In the genomic region with DNA sequence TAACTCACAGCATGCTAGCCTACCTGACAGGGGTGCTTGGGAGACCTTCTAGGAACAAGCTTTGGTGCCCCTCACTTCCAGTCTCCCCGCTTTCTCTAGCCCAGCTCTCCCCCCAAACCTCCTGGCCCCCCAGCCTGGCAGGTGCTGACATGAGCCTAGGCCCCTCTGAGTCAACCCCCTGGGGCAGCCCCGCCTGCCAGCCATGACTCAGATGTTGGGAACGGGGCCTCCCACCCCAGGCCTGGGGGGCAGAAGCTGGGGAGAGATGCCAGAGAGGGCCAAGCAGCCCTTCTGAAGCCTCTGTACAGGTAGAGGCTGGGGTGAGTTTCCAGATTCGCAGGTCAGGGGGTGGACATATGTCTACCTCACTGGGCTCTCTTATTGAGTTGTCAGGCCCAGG, we compare ENCODE assay signal across 22 mouse cellular contexts. TPM values are rescaled to one million over a fixed set of nuclear protein-coding genes. Genes with fewer than 3 reads are reported as not detected.
DNase-seq lines count a peak whose midpoint lies in the region; ATAC-seq and TF ChIP-seq lines count a peak whose summit lies in the region.
"Had no signal": no experiment of that assay in that cellular context is flagged by ENCODE, and none has a peak within 500 bp of the region (broad histone marks: within the 10 kb centered on the region; RNA-seq: fewer than 3 reads in every experiment).

No protein-coding gene starts in this region.

- H3K4me2 ChIP-seq in limb, embryonic 15.5 days = 0 out of 2 replicates have a peak overlapping the region, but pooled peaks have one; percentile 27
- H3K4me2 ChIP-seq: heart, embryonic 15.5 days; midbrain, embryonic 13.5 days; neural tube, embryonic 15.5 days had no signal

- no peak for TF ChIP-seq POLR2A in kidney, adult 2 months (IDR thresholded peaks at IDR 0.05; ENCODE audit: low read depth, low read length)

- TF ChIP-seq CTCF in kidney, adult 2 months (conservative IDR thresholded peaks at IDR 0.05; ENCODE audit: insufficient read depth, insufficient read length, low read depth, low read length) = no peak

- no peak overlapping the region for H3K4me3 ChIP-seq in kidney, adult 2 months (ENCODE audit: insufficient read depth, low read depth, low read length)
- no peak overlapping the region for H3K4me3 ChIP-seq in embryonic facial prominence, embryonic 10.5 days
- peak overlapping the region; percentile 35 for H3K4me3 ChIP-seq in limb, embryonic 15.5 days
- H3K4me3 ChIP-seq: gastrocnemius, adult 2 months; heart, embryonic 15.5 days; layer of hippocampus, adult 2 months; midbrain, embryonic 13.5 days; myocyte; neural tube, embryonic 15.5 days had no signal

- no peaks in the 10 kb centered on the region for H3K4me1 ChIP-seq in kidney, adult 2 months (ENCODE audit: control insufficient read depth, insufficient read depth, low read length)
- peaks cover 22% of the 10 kb centered on the region for H3K4me1 ChIP-seq in embryonic facial prominence, embryonic 10.5 days
- H3K4me1 ChIP-seq in limb, embryonic 15.5 days = peaks cover 9% of the 10 kb centered on the region; the same call in 1 of the 2 replicates
- H3K4me1 ChIP-seq: heart, embryonic 15.5 days; midbrain, embryonic 13.5 days; neural tube, embryonic 15.5 days had no signal

- H3K9me3 ChIP-seq in embryonic facial prominence, embryonic 10.5 days = no peaks in the 10 kb centered on the region
- no peaks in the 10 kb centered on the region for H3K9me3 ChIP-seq in limb, embryonic 15.5 days
- H3K9me3 ChIP-seq: heart, embryonic 15.5 days; midbrain, embryonic 13.5 days; neural tube, embryonic 15.5 days had no signal

- no peaks in the 10 kb centered on the region for H3K27me3 ChIP-seq in kidney, adult 2 months (replicated peaks; ENCODE audit: control insufficient read depth, insufficient read depth, low read length)
- peaks cover 39% of the 10 kb centered on the region for H3K27me3 ChIP-seq in embryonic facial prominence, embryonic 10.5 days (replicated peaks; ENCODE audit: low read depth, poor library complexity, severe bottlenecking)
- peaks cover 7% of the 10 kb centered on the region; the same call in 1 of the 2 replicates for H3K27me3 ChIP-seq in limb, embryonic 15.5 days

- WGBS in kidney, adult 2 months = 92% methylated on average over 4 of the region's 4 CpGs
- 80% methylated on average over 4 of the region's 4 CpGs for WGBS in embryonic facial prominence, embryonic 10.5 days
- WGBS in limb, embryonic 15.5 days = 69% methylated on average over 4 of the region's 4 CpGs

- no peak for ATAC-seq in limb, embryonic 15.5 days (ENCODE audit: insufficient number of reproducible peaks, low FRiP score, low TSS enrichment, low read depth)
- ATAC-seq: forebrain, postnatal 0 days; inflammation-experienced regulatory T-cells, adult 6 months; liver, postnatal 0 days; midbrain, embryonic 13.5 days had no signal

- no peak overlapping the region for H3K9ac ChIP-seq in limb, embryonic 15.5 days
- H3K9ac ChIP-seq: forebrain, postnatal 0 days; heart, embryonic 15.5 days; liver, postnatal 0 days; midbrain, embryonic 13.5 days; neural tube, embryonic 15.5 days had no signal

- H3K36me3 ChIP-seq in kidney, adult 2 months (ENCODE audit: control insufficient read depth, insufficient read depth, low read length) = no peaks in the 10 kb centered on the region
- H3K36me3 ChIP-seq in embryonic facial prominence, embryonic 10.5 days (replicated peaks) = peaks cover 9% of the 10 kb centered on the region
- 0 out of 2 replicates have a peak, but pooled peaks cover 6% of the 10 kb centered on the region for H3K36me3 ChIP-seq in limb, embryonic 15.5 days
- H3K36me3 ChIP-seq: heart, embryonic 15.5 days; midbrain, embryonic 13.5 days; neural tube, embryonic 15.5 days had no signal

- peak overlapping the region; percentile 80; the same call in 1 of the 2 replicates for H3K27ac ChIP-seq in kidney, adult 2 months (ENCODE audit: insufficient read depth, low read depth, low read length)
- H3K27ac ChIP-seq in embryonic facial prominence, embryonic 10.5 days (replicated peaks) = 0 out of 2 replicates have a peak overlapping the region, but pooled peaks have one; percentile 30
- peak overlapping the region; percentile 66 for H3K27ac ChIP-seq in limb, embryonic 15.5 days
- H3K27ac ChIP-seq: gastrocnemius, adult 2 months; heart, embryonic 15.5 days; layer of hippocampus, adult 2 months; macrophage; midbrain, embryonic 13.5 days; neural tube, embryonic 15.5 days had no signal

- no peak for DNase-seq in kidney, adult 2 months
- DNase-seq in kidney, adult 11 months = no peak
- DNase-seq in 3134 (ENCODE audit: extremely low read depth, insufficient read length, low spot score) = peak; percentile 60
- no peak for DNase-seq in embryonic facial prominence, embryonic 10.5 days (ENCODE audit: low spot score)
- DNase-seq in cerebellum, postnatal 14 days = no peak
- DNase-seq in embryo, embryonic 10 days (ENCODE audit: low spot score) = no peak
- DNase-seq: B cell, adult 2 months; cerebellum, adult 9-11 months; forebrain, postnatal 0 days; gastrocnemius, adult 2 months; heart, adult 11 months; liver, postnatal 0 days; right cerebral cortex, postnatal 25 days; thymus, adult 18-20 months had no signal

RNA-seq across cellular contexts. Expression of a gene that starts 0.9 kb away (rescaled TPM):
- polyA plus RNA-seq in kidney, adult 2 months (2012; rRNA removed) = 17.0 and 19.8 TPM in 2 replicates
- polyA plus RNA-seq in embryonic facial prominence, embryonic 10.5 days (2016; fragmentation: Nextera tagmentation; extraction: Ambion mirVana) = 9.4 and 9.6 TPM in 2 replicates
- 150 and 151 TPM in 2 replicates for polyA plus RNA-seq in limb, embryonic 15.5 days (2015; fragmentation: Nextera tagmentation; extraction: Ambion mirVana)
- polyA plus RNA-seq: forebrain, postnatal 0 days; macrophage had no signal

RNA-seq across cellular contexts. Expression of a gene that starts 18.0 kb away (rescaled TPM):
- polyA plus RNA-seq in kidney, adult 2 months (2012; rRNA removed) = 0.16 and 0.44 TPM in 2 replicates
- 26.5 and 27.7 TPM in 2 replicates for polyA plus RNA-seq in embryonic facial prominence, embryonic 10.5 days (2016; fragmentation: Nextera tagmentation; extraction: Ambion mirVana)
- 9.9 and 12.1 TPM in 2 replicates for polyA plus RNA-seq in limb, embryonic 15.5 days (2015; fragmentation: Nextera tagmentation; extraction: Ambion mirVana)
- polyA plus RNA-seq: macrophage had no signal

RNA-seq across cellular contexts. Expression of a gene that starts 21.5 kb away (rescaled TPM):
- polyA plus RNA-seq in kidney, adult 2 months (2012; rRNA removed) = 102 and 110 TPM in 2 replicates
- 2.2 and 2.3 TPM in 2 replicates for polyA plus RNA-seq in embryonic facial prominence, embryonic 10.5 days (2016; fragmentation: Nextera tagmentation; extraction: Ambion mirVana)
- polyA plus RNA-seq in limb, embryonic 15.5 days (2015; fragmentation: Nextera tagmentation; extraction: Ambion mirVana) = 3.3 and 3.8 TPM in 2 replicates

RNA-seq across cellular contexts. Expression of a gene that starts 38.7 kb away (rescaled TPM):
- 5.4 and 7.3 TPM in 2 replicates for polyA plus RNA-seq in kidney, adult 2 months (2012; rRNA removed)
- polyA plus RNA-seq in embryonic facial prominence, embryonic 10.5 days (2016; fragmentation: Nextera tagmentation; extraction: Ambion mirVana) = 1.8 and 2.5 TPM in 2 replicates
- polyA plus RNA-seq in limb, embryonic 15.5 days (2015; fragmentation: Nextera tagmentation; extraction: Ambion mirVana) = 23.4 and 24.1 TPM in 2 replicates
- polyA plus RNA-seq: inflammation-experienced regulatory T-cells, adult 6 months; macrophage; myocyte had no signal

RNA-seq across cellular contexts. Expression of a gene that starts 43.3 kb away (rescaled TPM):
- 65.1 and 71.5 TPM in 2 replicates for polyA plus RNA-seq in kidney, adult 2 months (2012; rRNA removed)
- polyA plus RNA-seq in embryonic facial prominence, embryonic 10.5 days (2016; fragmentation: Nextera tagmentation; extraction: Ambion mirVana) = 77.8 and 83.8 TPM in 2 replicates
- polyA plus RNA-seq in limb, embryonic 15.5 days (2015; fragmentation: Nextera tagmentation; extraction: Ambion mirVana) = 69.4 and 70.0 TPM in 2 replicates

Comparison
In these comparisons a context has a peak if more than half of its experiments do, and no peak if none do; other contexts are left out.
1. H3K27ac ChIP-seq: peak in every context shown above with its lines; median percentile 80 in kidney, adult 2 months; 66 in limb, embryonic 15.5 days; 30 in embryonic facial prominence, embryonic 10.5 days.
2. RNA of a gene that starts 21.5 kb away (polyA plus RNA-seq): 102 to 110 TPM in kidney, adult 2 months; 3.3 to 3.8 TPM in limb, embryonic 15.5 days and 2.2 to 2.3 TPM in embryonic facial prominence, embryonic 10.5 days; every median in the first group is over 10 times any median in the second.